In the genomic region with DNA sequence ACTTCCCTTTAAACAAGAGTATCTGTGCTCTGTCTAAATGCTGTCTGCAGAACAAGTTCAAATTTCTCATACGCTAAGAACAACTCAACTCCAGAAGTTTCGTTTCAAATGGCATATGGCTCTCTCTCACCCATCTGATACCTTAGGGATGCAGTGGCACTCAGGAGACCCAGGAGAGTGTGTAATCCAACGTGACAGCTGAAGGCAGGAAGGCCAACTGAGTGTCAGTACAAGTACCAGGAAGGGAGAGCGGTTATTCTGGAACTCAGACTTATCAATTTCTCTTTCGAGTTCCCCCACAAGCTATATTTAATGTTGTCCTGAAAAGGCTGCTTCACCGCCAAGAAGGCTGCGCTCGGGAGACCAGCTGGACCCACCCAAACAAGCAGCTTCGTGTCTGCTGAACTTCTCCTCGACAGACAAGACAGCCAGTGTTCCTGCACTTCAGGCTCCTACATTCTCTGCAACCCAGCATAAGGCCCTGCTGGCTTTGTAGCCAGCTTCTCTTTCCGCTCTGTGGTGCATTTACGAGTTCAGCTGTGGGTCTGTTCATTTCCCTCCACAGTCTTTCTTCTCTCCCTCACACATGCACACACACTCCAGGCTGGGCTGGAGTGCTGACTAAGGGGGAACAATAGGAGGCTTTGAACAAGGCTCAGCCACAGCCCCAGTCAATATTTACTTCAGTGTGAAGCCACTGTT, we compare ENCODE assay signal across 9 mouse cellular contexts. TPM values are rescaled to one million over a fixed set of nuclear protein-coding genes. Genes with fewer than 3 reads are reported as not detected.
DNase-seq lines count a peak whose midpoint lies in the region; ATAC-seq lines count a peak whose summit lies in the region.
"Had no signal": no experiment of that assay in that cellular context is flagged by ENCODE, and none has a peak within 500 bp of the region (broad histone marks: within the 10 kb centered on the region; RNA-seq: fewer than 3 reads in every experiment).

No protein-coding gene starts in this region.

- H3K9ac ChIP-seq in liver, embryonic 13.5 days, result no peak overlapping the region
- H3K9ac ChIP-seq in heart, embryonic 11.5 days (ENCODE audit: low read depth, low read length), result peak overlapping the region; percentile 56; the same call in 1 of the 2 replicates
- no peak overlapping the region for H3K9ac ChIP-seq in neural tube, embryonic 14.5 days (replicated peaks; ENCODE audit: low read depth, low read length)

- H3K27ac ChIP-seq in liver, embryonic 13.5 days, result peak overlapping the region; percentile 32; the same call in 1 of the 2 replicates
- peak overlapping the region; percentile 71 for H3K27ac ChIP-seq in heart, embryonic 11.5 days (ENCODE audit: low read depth, low read length)
- H3K27ac ChIP-seq in neural tube, embryonic 14.5 days (ENCODE audit: low read depth, low read length), result peak overlapping the region; percentile 57
- H3K27ac ChIP-seq: macrophage had no signal

- no peak for ATAC-seq in liver, embryonic 13.5 days (ENCODE audit: low read depth)
- ATAC-seq in heart, embryonic 11.5 days (replicated peaks; ENCODE audit: insufficient number of reproducible peaks, low FRiP score, low TSS enrichment), result no peak
- peak; percentile 91 for ATAC-seq in neural tube, embryonic 14.5 days (ENCODE audit: low read depth)

- DNase-seq in liver, embryonic 13.5 days, result no peak
- DNase-seq in liver, result no peak
- peak; percentile 62 for DNase-seq in embryo, embryonic 10 days (ENCODE audit: low spot score)
- DNase-seq in layer of hippocampus, postnatal 14 days (ENCODE audit: low spot score in 2 of 2), result peak; percentile 32 to 41
- DNase-seq in cerebellum, adult 18-20 months, result no peak
- no peak for DNase-seq in adrenal gland, adult 2 months

- 45% methylated on average over 12 of the region's 12 CpGs for WGBS in liver, embryonic 13.5 days (ENCODE audit: insufficient replicate concordance)
- WGBS in heart, embryonic 11.5 days (ENCODE audit: insufficient replicate concordance), result 24% methylated on average over 12 of the region's 12 CpGs
- WGBS in neural tube, embryonic 14.5 days, result 21% methylated on average over 12 of the region's 12 CpGs

- no peaks in the 10 kb centered on the region for H3K9me3 ChIP-seq in liver, embryonic 13.5 days (replicated peaks)
- H3K9me3 ChIP-seq in heart, embryonic 11.5 days (replicated peaks; ENCODE audit: control insufficient read depth, low read length), result no peaks in the 10 kb centered on the region
- H3K9me3 ChIP-seq in neural tube, embryonic 14.5 days (ENCODE audit: control insufficient read depth, low read length), result no peaks in the 10 kb centered on the region

- H3K4me3 ChIP-seq in liver, embryonic 13.5 days (replicated peaks), result no peak overlapping the region
- no peak overlapping the region for H3K4me3 ChIP-seq in heart, embryonic 11.5 days (ENCODE audit: low read depth, low read length)
- H3K4me3 ChIP-seq in neural tube, embryonic 14.5 days (ENCODE audit: low read depth, low read length), result no peak overlapping the region

- H3K27me3 ChIP-seq in liver, embryonic 13.5 days, result no peaks in the 10 kb centered on the region
- H3K27me3 ChIP-seq in heart, embryonic 11.5 days (ENCODE audit: control insufficient read depth, insufficient read depth, low read length), result no peaks in the 10 kb centered on the region
- no peaks in the 10 kb centered on the region for H3K27me3 ChIP-seq in neural tube, embryonic 14.5 days (ENCODE audit: control insufficient read depth, insufficient read depth, low read length)

- H3K36me3 ChIP-seq in liver, embryonic 13.5 days, result no peaks in the 10 kb centered on the region
- H3K36me3 ChIP-seq in heart, embryonic 11.5 days (ENCODE audit: control insufficient read depth, insufficient read depth, low read length), result no peaks in the 10 kb centered on the region
- H3K36me3 ChIP-seq in neural tube, embryonic 14.5 days (ENCODE audit: control insufficient read depth, insufficient read depth, low read length), result no peaks in the 10 kb centered on the region

- no peak overlapping the region for H3K4me2 ChIP-seq in liver, embryonic 13.5 days
- H3K4me2 ChIP-seq in heart, embryonic 11.5 days, result peak overlapping the region; percentile 54
- peak overlapping the region; percentile 24; the same call in 1 of the 2 replicates for H3K4me2 ChIP-seq in neural tube, embryonic 14.5 days (ENCODE audit: low read depth, low read length)

- no peaks in the 10 kb centered on the region for H3K4me1 ChIP-seq in liver, embryonic 13.5 days (replicated peaks)
- peaks cover 9% of the 10 kb centered on the region for H3K4me1 ChIP-seq in heart, embryonic 11.5 days (ENCODE audit: control insufficient read depth, insufficient read depth, low read length)
- H3K4me1 ChIP-seq in neural tube, embryonic 14.5 days (ENCODE audit: control insufficient read depth, insufficient read depth, low read length), result peaks cover 16% of the 10 kb centered on the region

RNA-seq across cellular contexts. Expression of gene Efna5, which starts 18.7 kb away (rescaled TPM):
- 2.6 and 2.9 TPM in 2 replicates for polyA plus RNA-seq in liver, embryonic 13.5 days (2015; fragmentation: Nextera tagmentation; extraction: Ambion mirVana)
- polyA plus RNA-seq in heart, embryonic 11.5 days (2014; fragmentation: Nextera tagmentation; extraction: Ambion mirVana), result 22.6 and 24.5 TPM in 2 replicates
- total RNA-seq in layer of hippocampus, postnatal 14 days (2021), result 10 to 100 TPM in 1 of 2 experiments, 1 to 10 TPM in 1; 8.7 to 12.2 TPM
- 65.4 and 67.4 TPM in 2 replicates for polyA plus RNA-seq in neural tube, embryonic 14.5 days (2014; fragmentation: Nextera tagmentation; extraction: Ambion mirVana)
- 10 to 100 TPM; 20.4 to 22.6 TPM for total RNA-seq in adrenal gland, adult 2 months (2021)
- polyA plus RNA-seq in adrenal gland, adult 2 months (2012; rRNA removed), result 2.9 and 3.7 TPM in 2 replicates
- polyA plus RNA-seq: macrophage had no signal

Comparison
In these comparisons a context has a peak if more than half of its experiments do, and no peak if none do; other contexts are left out.
1. DNase-seq: peak in embryo, embryonic 10 days (single experiment) and layer of hippocampus, postnatal 14 days (2 of 2); none in liver, embryonic 13.5 days (single experiment), liver (single experiment), cerebellum, adult 18-20 months (0 of 2) and adrenal gland, adult 2 months (single experiment).
2. Peak in every context shown above with its lines, with median percentiles within 50 percentile points of each other: H3K27ac ChIP-seq.